Mouse (Mus musculus) heart, postnatal 0 days (tissue): Measurements from ENCODE around the gene Acaca.

Experiments used
- CTCF ChIP-seq: IDR thresholded peaks from 2 replicates; pipeline ENCODE4 v1.5.1; 2016; ENCODE audit warnings: antibody characterized with exemption, control low read depth, low read depth
- EP300 ChIP-seq: IDR thresholded peaks from 2 replicates; pipeline ENCODE4 v1.6.1; 2016; ENCODE audit warnings: antibody characterized with exemption, low read depth

DNA sequence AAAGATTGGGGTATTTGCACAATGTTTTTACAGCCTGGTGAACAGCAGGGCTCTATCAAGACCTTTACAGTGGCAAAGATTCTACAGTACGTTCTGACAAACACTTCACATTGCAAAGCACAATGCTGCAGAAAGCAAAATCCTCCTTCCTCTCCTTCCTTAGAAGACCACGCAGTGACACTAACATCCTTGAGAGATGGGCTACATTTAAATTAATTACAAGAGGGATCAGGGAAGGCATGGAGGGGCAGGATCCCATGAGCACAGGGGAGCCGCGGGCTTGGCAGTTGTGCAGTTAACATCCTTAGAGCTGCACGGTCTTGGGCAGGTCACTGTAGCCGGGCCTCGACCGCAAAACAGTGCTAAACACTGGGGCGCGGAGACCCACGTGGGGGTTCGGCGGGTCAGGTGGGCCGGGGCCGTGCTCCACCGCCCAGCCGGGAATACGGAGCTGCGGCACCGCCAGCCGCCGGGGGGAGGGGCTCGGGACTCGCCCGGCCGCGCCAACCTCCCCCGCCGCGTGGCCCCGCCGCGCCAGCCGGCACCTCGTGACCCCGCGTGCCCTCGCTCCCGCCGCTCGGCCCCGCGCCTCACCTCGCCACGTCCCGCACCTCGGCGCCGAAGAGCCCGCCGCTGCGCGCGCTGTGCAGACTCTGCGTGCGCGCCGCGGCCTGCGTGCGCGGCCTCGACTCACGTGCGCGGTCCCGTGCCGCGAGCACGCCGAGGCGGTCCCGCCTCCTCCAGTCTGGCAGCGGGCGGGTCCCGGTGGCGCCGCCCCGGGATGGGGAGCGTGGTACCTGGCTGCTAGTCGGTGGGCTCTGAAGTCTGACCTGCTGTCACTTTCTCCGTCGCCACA lies at the start of gene Acaca, which contains the start of gene Tada2a:
- TF ChIP-seq CTCF (no peak), EP300 (no peak)
